Mouse (Mus musculus) MEL (cell line): ENCODE results near the gene Ddx42. TPM values are rescaled to one million over a fixed set of nuclear protein-coding genes. Genes with fewer than 3 reads are reported as not detected.

Experiments used
- DNase-seq: peaks from one replicate; pipeline ENCODE4 v3.0.0; 2011; ENCODE audit warnings: low read depth, low spot score
- H3K27ac ChIP-seq: 2 replicates; pipeline ENCODE4 v1.5.1; 2012; ENCODE audit warnings: low read depth, mild to moderate bottlenecking, control low read depth, low read length, moderate library complexity; ENCODE audit not compliant: control insufficient read depth
- H3K27me3 ChIP-seq, 2 experiments: fragments of 150-350 bp in 1 of 2; sonication (generic) in 1 of 2; 2 replicates each; pipeline ENCODE4 v1.6.1; 2012; ENCODE audit warnings: low read length in 2 of 2, mild to moderate bottlenecking in 2 of 2, improper control_type of control experiment in 1 of 2, moderate library complexity in 1 of 2; ENCODE audit not compliant: insufficient read depth in 2 of 2, control insufficient read depth in 1 of 2
- H3K36me3 ChIP-seq, 2 experiments: 2 replicates each; pipeline ENCODE4 v1.6.1; 2012 to 2014; ENCODE audit warnings: low read length in 2 of 2, improper control_type of control experiment in 1 of 2, inconsistent platforms in 1 of 2, mild to moderate bottlenecking in 1 of 2; ENCODE audit not compliant: insufficient read depth in 2 of 2, control insufficient read depth in 1 of 2
- H3K4me1 ChIP-seq, 2 experiments: fragments of 150-350 bp in 1 of 2; sonication (generic) in 1 of 2; 2 replicates each; pipeline ENCODE4 v1.6.1; 2012; ENCODE audit warnings: low read length in 2 of 2, improper control_type of control experiment in 1 of 2, mild to moderate bottlenecking in 1 of 2; ENCODE audit not compliant: insufficient read depth in 2 of 2, control insufficient read depth in 1 of 2
- H3K4me3 ChIP-seq, 2 experiments: fragments of 150-350 bp in 1 of 2; sonication (generic) in 1 of 2; 2 replicates each; pipeline ENCODE4 v1.5.1; 2012; ENCODE audit warnings: low read depth in 2 of 2, low read length in 2 of 2, mild to moderate bottlenecking in 2 of 2, moderate library complexity in 2 of 2, control low read depth in 1 of 2, improper control_type of control experiment in 1 of 2; ENCODE audit not compliant: control insufficient read depth in 1 of 2, insufficient read depth in 1 of 2
- H3K79me2 ChIP-seq: 2 replicates; pipeline ENCODE4 v1.6.1; 2012; ENCODE audit warnings: mild to moderate bottlenecking, low read length, moderate library complexity; ENCODE audit not compliant: control insufficient read depth, poor library complexity, insufficient read depth
- H3K9ac ChIP-seq: 2 replicates; pipeline ENCODE4 v1.6.1; 2012; ENCODE audit warnings: low read depth, mild to moderate bottlenecking, control low read depth, low read length, moderate library complexity; ENCODE audit not compliant: control insufficient read depth, poor library complexity, severe bottlenecking
- H3K9me3 ChIP-seq: fragments of 150-350 bp; sonication (generic); replicated peaks from 2 replicates; pipeline ENCODE4 v1.6.1; 2012; ENCODE audit warnings: mild to moderate bottlenecking, low read length, improper control_type of control experiment, moderate library complexity; ENCODE audit not compliant: insufficient read depth
- BHLHE40 ChIP-seq: IDR thresholded peaks from 2 replicates; pipeline ENCODE4 v1.6.1; 2012; ENCODE audit warnings: low read depth, mild to moderate bottlenecking, inconsistent platforms, low read length, improper control_type of control experiment, borderline replicate concordance
- CHD1 ChIP-seq: IDR thresholded peaks from 2 replicates; pipeline ENCODE4 v1.6.1; 2012; ENCODE audit warnings: low read depth, mild to moderate bottlenecking, inconsistent platforms, low read length, improper control_type of control experiment
- CHD2 ChIP-seq: IDR thresholded peaks from 2 replicates; pipeline ENCODE4 v1.6.1; 2011; ENCODE audit warnings: low read length, improper control_type of control experiment
- CTCF ChIP-seq, 3 experiments: IDR thresholded peaks in 2 of 3; conservative IDR thresholded peaks in 1 of 3; 2 replicates each; pipeline ENCODE4 v1.5.1; 2011 to 2012; ENCODE audit warnings: low read length in 3 of 3, low read depth in 2 of 3, mild to moderate bottlenecking in 2 of 3, improper control_type of control experiment in 1 of 3, inconsistent platforms in 1 of 3, mixed read lengths in 1 of 3, moderate library complexity in 1 of 3; ENCODE audit not compliant: control insufficient read depth in 1 of 3, insufficient read depth in 1 of 3, poor library complexity in 1 of 3, severe bottlenecking in 1 of 3
- ETS1 ChIP-seq: IDR thresholded peaks from 2 replicates; pipeline ENCODE4 v1.6.1; 2012; ENCODE audit warnings: low read depth, mild to moderate bottlenecking, inconsistent platforms, low read length, improper control_type of control experiment, moderate library complexity
- GATA1 ChIP-seq: IDR thresholded peaks from 2 replicates; pipeline ENCODE4 v1.6.1; 2011; ENCODE audit warnings: low read depth, low read length, improper control_type of control experiment
- HCFC1 ChIP-seq: IDR thresholded peaks from 2 replicates; pipeline ENCODE4 v1.6.1; 2012; ENCODE audit warnings: low read depth, mild to moderate bottlenecking, inconsistent platforms, low read length, improper control_type of control experiment, moderate library complexity
- JUND ChIP-seq: IDR thresholded peaks from 2 replicates; pipeline ENCODE4 v1.6.1; 2011; ENCODE audit warnings: low read depth, mild to moderate bottlenecking, improper control_type of control experiment, low read length
- MXI1 ChIP-seq: IDR thresholded peaks from 2 replicates; pipeline ENCODE4 v1.6.1; 2011; ENCODE audit warnings: mild to moderate bottlenecking, low read depth, low read length, improper control_type of control experiment
- NELFE ChIP-seq: IDR thresholded peaks from 2 replicates; pipeline ENCODE4 v1.6.1; 2011; ENCODE audit warnings: low read depth, low read length, improper control_type of control experiment
- POLR2AphosphoS5 ChIP-seq: IDR thresholded peaks from 2 replicates; pipeline ENCODE4 v1.6.1; 2012; ENCODE audit warnings: low read depth, borderline replicate concordance, mild to moderate bottlenecking, inconsistent platforms, low read length, moderate library complexity, mixed read lengths
- SIN3A ChIP-seq: IDR thresholded peaks from 2 replicates; pipeline ENCODE4 v1.6.1; 2012; ENCODE audit warnings: low read length, improper control_type of control experiment, inconsistent platforms
- TBP ChIP-seq: IDR thresholded peaks from 2 replicates; pipeline ENCODE4 v1.8.0; 2011; ENCODE audit warnings: low read depth, low read length, improper control_type of control experiment
- UBTF ChIP-seq: IDR thresholded peaks from 2 replicates; pipeline ENCODE4 v1.6.1; 2012; ENCODE audit warnings: low read depth, mild to moderate bottlenecking, inconsistent platforms, low read length, improper control_type of control experiment, moderate library complexity, borderline replicate concordance; ENCODE audit not compliant: insufficient read depth
- ZC3H11A ChIP-seq: IDR thresholded peaks from 2 replicates; pipeline ENCODE4 v1.6.1; 2012; ENCODE audit warnings: low read depth, mild to moderate bottlenecking, inconsistent platforms, low read length, improper control_type of control experiment
- ZKSCAN1 ChIP-seq: IDR thresholded peaks from 2 replicates; pipeline ENCODE4 v1.6.1; 2012; ENCODE audit warnings: low read depth, mild to moderate bottlenecking, inconsistent platforms, low read length, improper control_type of control experiment, moderate library complexity
- ZNF384 ChIP-seq: IDR thresholded peaks from 2 replicates; pipeline ENCODE4 v1.6.1; 2012; ENCODE audit warnings: low read depth, mild to moderate bottlenecking, inconsistent platforms, low read length, improper control_type of control experiment
- polyA plus RNA-seq, 2 experiments: library from polyadenylated mRNA; stranded (reverse) in 1 of 2; unstranded in 1 of 2; fragments of >175 nt in 1 of 2; fragments of >200 nt in 1 of 2; gene quantifications; 2 replicates each; pipeline versions ENCODE4 v1.2.1 to v1.2.4; 2012; ENCODE audit warnings: low replicate concordance in 2 of 2, low read depth in 1 of 2; ENCODE audit not compliant: insufficient read length in 2 of 2, insufficient read depth in 1 of 2, missing spikeins in 1 of 2
- total RNA-seq: library from RNA; depleted of rRNA; stranded (reverse); fragments of 300-350 nt; gene quantifications from 2 replicates; pipeline ENCODE4 v1.2.3, GENCODE M21; 2012

The Ddx42 gene
- total and polyA plus RNA-seq, 3 experiments, result 56.1 to 57.7 TPM; not detected in 1

DNA sequence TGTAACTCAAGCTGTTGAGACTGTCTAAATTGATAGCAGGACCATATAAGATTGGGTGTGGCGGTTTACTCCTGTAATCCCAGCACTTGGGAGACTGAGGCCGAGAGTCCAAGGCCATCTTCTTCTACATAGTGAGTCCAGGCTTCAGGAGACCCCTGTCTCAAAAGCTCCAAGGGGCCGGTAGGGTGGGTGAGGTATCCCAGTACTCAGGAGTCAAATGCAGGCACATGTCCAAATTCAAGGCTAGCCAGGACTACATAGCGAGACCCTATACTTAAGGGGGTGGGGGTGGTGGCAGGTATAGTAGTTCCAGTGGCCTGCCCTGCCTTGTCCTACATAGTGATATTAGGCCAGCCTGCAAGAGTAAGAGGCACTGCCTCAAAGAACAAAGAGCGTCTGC, 1.9 kb upstream of the Ddx42 start:
- peak overlapping the region; percentile 85 for H3K27ac ChIP-seq
- no peak for DNase-seq

GRCm38 (mm10) chr11:106215450-106215859, 1.3 kb upstream of the Ddx42 start:
- peak overlapping the region; percentile 85 for H3K27ac ChIP-seq
- H3K79me2 ChIP-seq, result peaks cover 58% of the 10 kb centered on the region
- DNase-seq, result peak; percentile 56
- peaks cover 22 to 32% of the 10 kb centered on the region in 2 experiments for H3K36me3 ChIP-seq
- H3K4me1 ChIP-seq, result peaks cover 0 to 19% of the 10 kb centered on the region in 2 experiments; a peak in 3 of 4 replicates
- H3K4me3 ChIP-seq, result peak overlapping the region; percentile 47 to 86
- H3K9me3 ChIP-seq, result no peaks in the 10 kb centered on the region
- no peaks in the 10 kb centered on the region for H3K27me3 ChIP-seq
- TF ChIP-seq GATA1 (no peak), CHD1 (0 out of 2 replicates have a peak, but pooled peaks have one; percentile 81), SIN3A (peak; percentile 54), POLR2AphosphoS5 (no peak), MXI1 (peak; percentile 75), BHLHE40 (no peak), CHD2 (no peak), ETS1 (no peak), JUND (no peak), NELFE (no peak)
- H3K9ac ChIP-seq, result peak overlapping the region; percentile 86

More for the DNA sequence above, 1.9 kb upstream of the Ddx42 start:
- Histone ChIP-seq H3K27me3 (no peaks in the 10 kb centered on the region), H3K4me1 (peaks cover 0 to 19% of the 10 kb centered on the region in 2 experiments; a peak in 3 of 4 replicates), H3K36me3 (peaks cover 25 to 30% of the 10 kb centered on the region in 2 experiments), H3K4me3 (peak overlapping the region; percentile 47 to 86), H3K9me3 (no peaks in the 10 kb centered on the region), H3K79me2 (peaks cover 53% of the 10 kb centered on the region), H3K9ac (peak overlapping the region; percentile 86)
- TF ChIP-seq ZNF384 (no peak), NELFE (no peak), CHD2 (no peak), HCFC1 (no peak), TBP (no peak), GATA1 (no peak), ZC3H11A (no peak), ETS1 (no peak), UBTF (no peak), ZKSCAN1 (no peak), CTCF (IDR thresholded peaks at IDR 0.05 in 2 of 3, conservative IDR thresholded peaks at IDR 0.05 in 1 of 3; ENCODE audit: control insufficient read depth in 1 of 3, insufficient read depth in 1 of 3, low read depth in 2 of 3, low read length in 3 of 3, poor library complexity in 1 of 3, severe bottlenecking in 1 of 3) (no peak), POLR2AphosphoS5 (no peak)
